Mouse (Mus musculus): ENCODE results near the gene Dpf2.

Dpf2 gene

DNA sequence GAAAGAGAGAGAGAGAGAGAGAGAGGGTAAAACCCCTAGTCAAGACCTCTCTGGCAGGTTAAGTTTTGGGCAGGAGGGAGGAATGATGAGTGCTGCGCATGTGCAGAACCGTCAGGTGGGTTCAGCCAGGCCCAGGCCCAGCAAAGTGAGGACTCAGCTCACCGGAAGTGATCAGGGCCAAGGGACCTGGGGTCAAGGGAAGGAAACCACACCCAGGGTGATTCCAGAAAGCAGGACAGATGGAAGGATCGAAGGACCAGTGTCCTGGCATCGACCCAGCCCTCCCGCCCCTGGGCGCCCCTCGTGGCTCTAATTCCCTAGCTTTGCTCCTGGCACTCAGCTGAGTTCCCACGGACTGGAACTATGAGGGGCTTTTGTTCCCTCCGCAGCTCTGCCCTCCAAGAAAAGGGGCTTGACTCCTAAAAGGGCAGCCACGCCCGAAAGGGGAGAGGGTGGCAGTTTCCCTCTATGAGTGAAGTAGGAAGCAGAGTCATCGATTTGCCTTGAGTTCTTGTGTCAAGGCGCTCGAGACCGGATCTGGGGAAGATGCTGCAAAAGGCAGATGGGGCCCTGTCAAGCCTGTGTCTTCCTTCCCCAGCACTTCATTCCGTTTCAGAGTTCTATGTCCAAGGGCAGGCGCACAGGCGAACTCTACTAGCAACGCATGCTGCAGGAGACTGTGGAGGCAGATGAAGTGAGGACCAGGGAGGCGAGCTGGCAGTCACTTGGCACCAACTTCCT lies 24.5 kb upstream of the Dpf2 start:
- in situ Hi-C loops (cut with MboI; ENCODE audit: unreplicated experiment in 2 of 2) = no loop called here

- in situ Hi-C loops (cut with MboI; ENCODE audit: unreplicated experiment in 2 of 2) = no loop called here
These were observed 22.9 kb upstream of the Dpf2 start for GRCm38 (mm10) chr19:5935691-5936090.

DNA sequence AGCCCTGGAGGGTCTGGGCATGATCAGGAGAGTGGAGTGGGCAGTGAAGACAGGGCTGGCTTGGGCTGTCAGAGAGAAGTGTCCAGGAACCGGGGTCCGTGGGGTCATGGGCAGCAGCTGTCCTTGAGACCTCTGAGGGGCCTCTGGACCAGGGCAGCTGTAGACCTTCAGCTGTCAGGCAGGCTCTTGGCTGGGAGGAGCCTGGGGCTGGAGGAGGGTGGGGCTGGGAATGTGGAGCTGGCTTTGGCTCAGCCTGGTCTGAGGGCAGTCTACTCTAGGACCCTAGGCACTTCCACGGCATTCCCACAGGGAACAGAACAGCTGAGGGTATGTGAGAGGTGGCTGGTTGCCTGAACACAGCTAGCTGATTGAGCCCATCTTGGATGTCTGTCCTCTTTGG lies 22.5 kb upstream of the Dpf2 start:
- in situ Hi-C loops (cut with MboI; ENCODE audit: unreplicated experiment in 2 of 2) = no loop called here

GRCm38 (mm10) chr19:5929634-5930596 lies 17.1 kb upstream of the Dpf2 start:
- in situ Hi-C loops (cut with MboI; ENCODE audit: unreplicated experiment in 2 of 2) = no loop called here

GRCm38 (mm10) chr19:5928546-5928945 lies 15.7 kb upstream of the Dpf2 start:
- in situ Hi-C loops (cut with MboI; ENCODE audit: unreplicated experiment in 2 of 2) = no loop called here

GRCm38 (mm10) chr19:5928104-5928503 lies 15.3 kb upstream of the Dpf2 start:
- in situ Hi-C loops (cut with MboI; ENCODE audit: unreplicated experiment in 2 of 2) = no loop called here

GRCm38 (mm10) chr19:5927532-5927931 lies 14.7 kb upstream of the Dpf2 start:
- in situ Hi-C loops (cut with MboI; ENCODE audit: unreplicated experiment in 2 of 2) = no loop called here

GRCm38 (mm10) chr19:5927026-5927425 lies 14.2 kb upstream of the Dpf2 start:
- in situ Hi-C loops (cut with MboI; ENCODE audit: unreplicated experiment in 2 of 2) = no loop called here

DNA sequence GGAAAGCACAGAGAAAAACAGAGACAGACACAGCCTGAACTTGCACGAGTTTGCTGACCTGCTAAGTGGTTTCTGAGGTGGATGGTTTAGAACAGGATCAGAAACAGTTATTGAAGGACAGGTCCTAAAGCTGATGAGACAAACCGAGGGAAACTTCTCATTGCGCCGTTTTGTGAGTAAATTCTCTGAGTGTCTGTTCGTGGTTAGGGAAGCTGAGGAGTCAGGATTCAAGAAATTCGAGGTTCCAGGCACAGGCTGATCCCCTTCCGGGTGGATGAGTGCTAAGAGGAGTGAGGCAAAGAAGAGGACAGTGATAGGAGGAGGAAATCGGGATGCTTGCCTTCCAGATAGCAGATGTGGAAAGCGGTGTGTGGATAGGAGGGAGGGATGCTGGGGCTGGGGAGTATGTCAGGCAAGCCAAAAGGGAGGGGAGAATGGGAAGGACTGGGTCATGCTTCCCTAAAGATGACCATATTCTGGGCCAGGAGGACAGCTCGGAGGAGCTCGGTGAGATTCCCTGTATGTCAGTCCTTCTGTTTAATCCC lies 12.6 kb upstream of the Dpf2 start:
- in situ Hi-C loops (cut with MboI; ENCODE audit: unreplicated experiment in 2 of 2) = no loop called here

DNA sequence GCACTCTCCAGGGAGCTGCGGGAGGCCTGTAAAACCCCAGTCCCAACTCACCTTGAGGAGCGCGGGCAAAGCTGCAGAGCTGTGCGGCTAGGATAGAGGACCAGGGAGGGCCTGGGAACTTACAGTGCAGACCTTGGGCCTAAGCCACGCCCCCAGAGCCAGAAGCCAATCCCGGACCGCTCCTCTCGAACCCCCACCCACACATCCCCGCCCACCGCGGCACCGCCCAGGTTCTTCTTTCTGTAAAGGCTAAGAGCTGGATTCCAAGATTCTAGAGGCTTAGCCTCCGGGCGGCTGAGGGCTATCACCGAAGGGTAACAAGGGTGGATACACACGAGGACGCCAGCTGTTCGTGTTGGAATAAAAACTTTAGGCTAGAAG lies 11.9 kb upstream of the Dpf2 start, which contains the start of gene Cdc42ep2:
Cdc42ep2 (minus strand) TSS at position 104 of the 381 bp plus-strand sequence.
- in situ Hi-C loops (cut with MboI; ENCODE audit: unreplicated experiment in 2 of 2) = loop anchor here (5.0 kb wide), 2 partner anchors 33 to 93 kb away; partner anchors contain the start of gene Capn1 (in 1 of the 2)

- in situ Hi-C loops (cut with MboI; ENCODE audit: unreplicated experiment in 2 of 2) = loop anchor here (5.0 kb wide), 2 partner anchors 33 to 93 kb away; partner anchors contain the start of gene Capn1 (in 1 of the 2)
These were observed 11.3 kb upstream of the Dpf2 start for GRCm38 (mm10) chr19:5923990-5924712.

DNA sequence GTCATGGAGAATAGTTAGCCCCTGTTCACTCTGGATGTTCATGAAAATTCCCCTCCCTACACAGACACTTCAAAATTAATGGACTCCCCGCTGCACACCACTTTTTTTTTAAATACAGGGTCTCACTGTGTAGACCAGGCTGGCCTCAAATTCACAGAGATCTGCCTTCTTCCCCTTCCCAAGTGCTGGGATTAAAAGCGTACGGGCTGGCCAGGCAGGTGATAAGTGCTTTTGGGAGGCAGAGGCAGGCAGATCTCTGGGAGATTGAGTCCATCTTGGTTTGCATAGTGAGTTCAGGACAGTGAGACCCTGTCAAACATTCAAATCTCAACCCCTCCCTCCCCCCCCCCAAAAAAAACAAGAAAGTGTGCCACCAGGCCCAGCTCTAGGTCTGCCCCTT lies 10.2 kb upstream of the Dpf2 start:
- in situ Hi-C loops (cut with MboI; ENCODE audit: unreplicated experiment in 2 of 2) = loop anchor here (5.0 kb wide), 2 partner anchors 34 to 94 kb away; partner anchors contain the start of gene Capn1 (in 1 of the 2)

DNA sequence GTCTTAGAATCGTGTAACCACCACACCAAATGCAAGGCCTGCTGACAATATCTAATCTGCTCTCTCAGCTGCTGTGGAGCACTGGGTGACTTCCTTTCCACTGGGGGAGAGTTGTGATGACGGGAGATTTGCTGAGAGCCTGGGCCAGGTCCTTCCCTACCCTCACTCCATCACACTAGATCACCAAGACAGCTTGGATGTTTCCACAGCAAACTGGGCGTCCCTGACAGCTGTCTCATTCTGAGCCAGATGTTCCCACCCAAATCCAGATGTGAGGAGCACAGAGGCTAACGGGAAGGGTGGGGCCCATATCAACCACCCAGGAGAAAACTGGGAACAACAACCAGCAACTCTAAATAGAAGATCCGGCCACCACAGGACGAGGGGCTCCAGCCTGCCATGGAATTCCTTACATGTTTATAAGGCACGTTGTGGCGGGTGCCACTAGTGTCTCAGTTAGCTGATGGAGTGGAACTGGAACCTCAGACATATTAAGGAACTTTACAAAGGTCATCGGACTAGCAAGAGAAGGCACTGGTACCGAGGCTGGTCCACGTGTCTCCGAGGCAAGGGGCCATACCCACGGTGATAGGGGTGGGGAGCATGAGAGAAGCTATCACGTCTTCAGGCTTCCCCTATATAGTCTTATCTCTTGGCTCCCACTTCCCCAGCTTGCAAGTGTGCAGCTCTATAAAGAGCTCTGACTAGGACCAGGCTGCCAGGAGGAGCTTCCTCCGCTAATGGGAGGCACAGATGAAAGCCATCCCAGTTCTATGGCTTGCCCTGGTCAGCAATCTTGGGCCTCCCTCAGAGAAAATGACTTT lies 9.5 kb upstream of the Dpf2 start:
- in situ Hi-C loops (cut with MboI; ENCODE audit: unreplicated experiment in 2 of 2) = loop anchor here (5.0 kb wide), 2 partner anchors 35 to 95 kb away; partner anchors contain the start of gene Capn1 (in 1 of the 2)

- in situ Hi-C loops (cut with MboI; ENCODE audit: unreplicated experiment in 2 of 2) = loop anchor here (5.0 kb wide), 2 partner anchors 36 to 96 kb away; partner anchors contain the start of gene Capn1 (in 1 of the 2)
These were observed 8.9 kb upstream of the Dpf2 start for GRCm38 (mm10) chr19:5921715-5922114.

- in situ Hi-C loops (cut with MboI; ENCODE audit: unreplicated experiment in 2 of 2) = no loop called here
These were observed 455 bp downstream of the Dpf2 start for GRCm38 (mm10) chr19:5912103-5913006.

DNA sequence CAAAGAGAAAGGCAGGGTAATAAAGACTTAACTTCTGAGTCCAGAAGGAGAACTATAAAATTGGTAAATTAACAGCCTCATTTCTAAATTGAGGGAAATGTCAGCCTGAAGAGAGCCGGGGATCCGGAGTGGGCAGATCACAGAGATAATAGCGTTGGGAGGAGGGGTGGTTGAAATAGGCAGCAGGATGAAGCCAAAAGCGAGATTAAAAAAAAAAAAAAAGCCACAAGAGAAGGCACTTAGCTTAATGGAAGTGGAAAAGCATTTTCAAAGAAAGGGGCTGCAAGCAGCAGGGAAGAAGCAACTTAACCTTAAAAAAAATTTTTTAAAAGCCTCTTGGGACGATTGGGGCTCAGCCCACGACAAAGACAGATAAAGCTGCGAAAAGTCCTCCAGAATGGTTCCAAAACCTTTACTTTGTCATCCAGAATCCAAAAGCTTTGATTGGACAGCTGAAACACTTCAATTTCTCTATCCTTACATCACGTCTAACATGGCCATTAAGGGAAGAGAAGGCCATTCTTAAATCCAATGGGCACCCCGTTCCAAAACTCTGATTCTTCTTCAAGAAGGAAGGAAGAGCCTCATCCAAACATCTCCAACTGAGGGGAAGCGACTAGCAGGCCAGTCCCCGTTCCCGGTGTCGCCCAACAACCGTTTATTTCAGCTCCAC lies 1.2 kb downstream of the Dpf2 start:
- in situ Hi-C loops (cut with MboI; ENCODE audit: unreplicated experiment in 2 of 2) = no loop called here

DNA sequence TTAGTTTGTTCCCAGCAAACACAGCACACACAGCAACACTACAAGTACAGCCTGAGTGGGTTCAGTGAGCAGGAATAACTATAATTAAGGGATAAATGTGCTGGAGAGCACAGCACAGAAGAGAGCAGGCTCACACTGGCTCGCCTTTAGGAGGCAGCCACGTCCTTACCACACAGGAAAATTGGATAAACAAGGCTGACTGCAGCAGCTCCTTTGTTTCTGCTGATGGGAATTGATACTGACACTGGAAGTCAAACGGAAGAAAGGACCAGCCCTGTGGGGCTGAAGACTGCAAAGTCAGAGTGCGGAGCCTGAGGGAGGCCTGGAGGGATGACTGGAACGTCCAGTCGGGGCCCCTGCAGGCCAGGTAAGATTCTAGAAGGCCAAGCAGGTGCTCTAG lies 2.6 kb downstream of the Dpf2 start:
- in situ Hi-C loops (cut with MboI; ENCODE audit: unreplicated experiment in 2 of 2) = no loop called here

GRCm38 (mm10) chr19:5907275-5907674 lies 5.5 kb downstream of the Dpf2 start:
- in situ Hi-C loops (cut with MboI; ENCODE audit: unreplicated experiment in 2 of 2) = no loop called here
